8 mouse cellular contexts compared by ENCODE assay signal in the genomic region with DNA sequence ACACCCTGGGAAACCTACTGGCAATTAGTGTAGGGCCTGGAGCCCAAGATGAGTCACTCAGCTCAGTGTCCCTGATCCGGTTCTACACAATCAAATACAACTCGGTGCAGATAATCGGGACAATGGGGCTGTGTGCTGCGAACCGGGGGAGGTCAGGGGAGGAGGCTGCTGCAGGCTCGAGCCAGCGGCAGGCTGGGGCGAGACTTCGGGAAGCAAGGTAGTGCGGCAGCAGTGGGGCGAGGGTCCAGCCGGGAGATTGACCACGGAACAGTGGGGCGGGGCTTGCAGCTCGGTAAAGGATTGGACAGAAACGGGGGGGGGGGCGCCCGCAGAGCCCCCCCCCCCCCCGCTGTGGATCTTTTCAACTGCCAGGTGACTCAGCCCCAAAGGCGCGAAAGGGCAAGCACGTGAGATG. TPM values are rescaled to one million over a fixed set of nuclear protein-coding genes. Genes with fewer than 3 reads are reported as not detected.
DNase-seq lines count a peak whose midpoint lies in the region; ATAC-seq lines count a peak whose summit lies in the region.

No protein-coding gene starts in this region.

- WGBS in midbrain, embryonic 12.5 days = under 1% methylated on average over 13 of the region's 22 CpGs

- H3K4me1 ChIP-seq in megakaryocyte, embryonic 14.5 days = peaks cover 25% of the 10 kb centered on the region
- peaks cover 38% of the 10 kb centered on the region for H3K4me1 ChIP-seq in midbrain, embryonic 12.5 days

- no peak for ATAC-seq in megakaryocyte, adult 5-6 weeks (ENCODE audit: poor library complexity, severe bottlenecking)
- peak; percentile 28 for ATAC-seq in granulocyte monocyte progenitor cell, adult 5-6 weeks (replicated peaks; ENCODE audit: poor library complexity, severe bottlenecking)
- ATAC-seq in midbrain, embryonic 12.5 days (ENCODE audit: low FRiP score, low read depth) = peak; percentile 64

- no peaks in the 10 kb centered on the region for H3K9me3 ChIP-seq in megakaryocyte, embryonic 14.5 days
- H3K9me3 ChIP-seq in midbrain, embryonic 12.5 days = no peaks in the 10 kb centered on the region

- peak overlapping the region; percentile 62 for H3K9ac ChIP-seq in midbrain, embryonic 12.5 days (replicated peaks)

- H3K27me3 ChIP-seq in megakaryocyte, embryonic 14.5 days (replicated peaks) = peaks cover 44% of the 10 kb centered on the region
- peaks cover 52% of the 10 kb centered on the region for H3K27me3 ChIP-seq in midbrain, embryonic 12.5 days

- peak overlapping the region; percentile 82 for H3K4me2 ChIP-seq in midbrain, embryonic 12.5 days (replicated peaks)

- DNase-seq in adrenal gland, postnatal 36 days = peak; percentile 50 to 62
- peak; percentile 66 to 87 for DNase-seq in kidney, postnatal 25 days
- DNase-seq in gastrocnemius, postnatal 10 days = no peak
- DNase-seq in frontal cortex, postnatal 36 days (ENCODE audit: low spot score in 2 of 2) = no peak

- peaks cover 36% of the 10 kb centered on the region for H3K36me3 ChIP-seq in megakaryocyte, embryonic 14.5 days (replicated peaks; ENCODE audit: low read length)
- H3K36me3 ChIP-seq in midbrain, embryonic 12.5 days = peaks cover 30% of the 10 kb centered on the region

- peak overlapping the region; percentile 89 for H3K4me3 ChIP-seq in megakaryocyte, embryonic 14.5 days (replicated peaks)
- H3K4me3 ChIP-seq in midbrain, embryonic 12.5 days = peak overlapping the region; percentile 48

- 0 out of 2 replicates have a peak overlapping the region, but pooled peaks have one; percentile 25 for H3K27ac ChIP-seq in midbrain, embryonic 12.5 days (replicated peaks)

RNA-seq across cellular contexts. Expression of a gene that starts 0.3 kb away (rescaled TPM):
- 0.08 TPM in 1 of 2 replicates, not detected in the other for polyA plus RNA-seq in megakaryocyte, embryonic 14.5 days (2012; ENCODE audit: insufficient read depth, low replicate concordance)
- 1.7 and 2.0 TPM in 2 replicates for total RNA-seq in megakaryocyte, adult 5-6 weeks (2015)
- total RNA-seq in megakaryocyte, adult 5-6 weeks (2017) = 0.57 and 0.59 TPM in 2 replicates
- 1 to 10 TPM; 1.4 to 1.7 TPM for total RNA-seq in adrenal gland, postnatal 36 days (2021)
- 3.0 and 9.3 TPM in 2 replicates for total RNA-seq in granulocyte monocyte progenitor cell, adult 5-6 weeks (2014; fragmentation: Nextera tagmentation)
- total RNA-seq in granulocyte monocyte progenitor cell, adult 5-6 weeks (2017) = 1.5 and 1.9 TPM in 2 replicates
- polyA plus RNA-seq in midbrain, embryonic 12.5 days (2016; fragmentation: Nextera tagmentation; extraction: Ambion mirVana) = 0.54 and 0.65 TPM in 2 replicates
- under 1 TPM; 0.07 to 0.25 TPM for total RNA-seq in gastrocnemius, postnatal 10 days (2021)

RNA-seq across cellular contexts. Expression of a gene that starts 10.3 kb away (rescaled TPM):
- 1.7 TPM in 1 of 2 replicates, not detected in the other for polyA plus RNA-seq in megakaryocyte, embryonic 14.5 days (2012; ENCODE audit: insufficient read depth, low replicate concordance)
- 1.3 and 2.4 TPM in 2 replicates for total RNA-seq in megakaryocyte, adult 5-6 weeks (2015)
- 0.57 and 1.9 TPM in 2 replicates for total RNA-seq in megakaryocyte, adult 5-6 weeks (2017)
- total RNA-seq in adrenal gland, postnatal 36 days (2021) = 1 to 10 TPM; 1.1 to 1.8 TPM
- 7.0 and 25.1 TPM in 2 replicates for total RNA-seq in granulocyte monocyte progenitor cell, adult 5-6 weeks (2014; fragmentation: Nextera tagmentation)
- total RNA-seq in granulocyte monocyte progenitor cell, adult 5-6 weeks (2017) = 5.6 and 9.3 TPM in 2 replicates
- polyA plus RNA-seq in midbrain, embryonic 12.5 days (2016; fragmentation: Nextera tagmentation; extraction: Ambion mirVana) = 44.8 and 49.3 TPM in 2 replicates
- 1 to 10 TPM in 1 of 2 experiments, under 1 TPM in 1; 0.47 to 1.1 TPM for total RNA-seq in gastrocnemius, postnatal 10 days (2021)

RNA-seq across cellular contexts. Expression of a gene that starts 13.5 kb away (rescaled TPM):
- polyA plus RNA-seq in megakaryocyte, embryonic 14.5 days (2012; ENCODE audit: insufficient read depth, low replicate concordance) = 7.0 and 14.6 TPM in 2 replicates
- total RNA-seq in megakaryocyte, adult 5-6 weeks (2015) = 60.6 and 62.2 TPM in 2 replicates
- 59.3 and 82.0 TPM in 2 replicates for total RNA-seq in megakaryocyte, adult 5-6 weeks (2017)
- total RNA-seq in adrenal gland, postnatal 36 days (2021) = 10 to 100 TPM; 10.1 to 10.5 TPM
- 53.7 and 60.9 TPM in 2 replicates for total RNA-seq in granulocyte monocyte progenitor cell, adult 5-6 weeks (2014; fragmentation: Nextera tagmentation)
- 26.4 and 43.8 TPM in 2 replicates for total RNA-seq in granulocyte monocyte progenitor cell, adult 5-6 weeks (2017)
- 19.6 and 20.2 TPM in 2 replicates for polyA plus RNA-seq in midbrain, embryonic 12.5 days (2016; fragmentation: Nextera tagmentation; extraction: Ambion mirVana)
- 1 to 10 TPM; 3.3 to 5.8 TPM for total RNA-seq in gastrocnemius, postnatal 10 days (2021)

RNA-seq across cellular contexts. Expression of a gene that starts 31.0 kb away (rescaled TPM):
- polyA plus RNA-seq in megakaryocyte, embryonic 14.5 days (2012; ENCODE audit: insufficient read depth, low replicate concordance) = not detected in 2 replicates
- 23.6 TPM in 2 replicates for total RNA-seq in megakaryocyte, adult 5-6 weeks (2015)
- total RNA-seq in megakaryocyte, adult 5-6 weeks (2017) = 24.9 and 27.2 TPM in 2 replicates
- total RNA-seq in adrenal gland, postnatal 36 days (2021) = 10 to 100 TPM; 21.2 to 21.3 TPM
- total RNA-seq in granulocyte monocyte progenitor cell, adult 5-6 weeks (2014; fragmentation: Nextera tagmentation) = 25.1 and 35.3 TPM in 2 replicates
- 17.9 and 18.3 TPM in 2 replicates for total RNA-seq in granulocyte monocyte progenitor cell, adult 5-6 weeks (2017)
- 44.6 and 45.7 TPM in 2 replicates for polyA plus RNA-seq in midbrain, embryonic 12.5 days (2016; fragmentation: Nextera tagmentation; extraction: Ambion mirVana)
- 10 to 100 TPM; 11.5 to 17.7 TPM for total RNA-seq in gastrocnemius, postnatal 10 days (2021)

RNA-seq across cellular contexts. Expression of a gene that starts 31.0 kb away (rescaled TPM):
- 21.5 and 34.8 TPM in 2 replicates for polyA plus RNA-seq in megakaryocyte, embryonic 14.5 days (2012; ENCODE audit: insufficient read depth, low replicate concordance)
- 19.5 and 21.1 TPM in 2 replicates for total RNA-seq in megakaryocyte, adult 5-6 weeks (2015)
- 15.6 and 16.9 TPM in 2 replicates for total RNA-seq in megakaryocyte, adult 5-6 weeks (2017)
- 10 to 100 TPM; 40.9 to 42.3 TPM for total RNA-seq in adrenal gland, postnatal 36 days (2021)
- 33.3 and 43.5 TPM in 2 replicates for total RNA-seq in granulocyte monocyte progenitor cell, adult 5-6 weeks (2014; fragmentation: Nextera tagmentation)
- total RNA-seq in granulocyte monocyte progenitor cell, adult 5-6 weeks (2017) = 18.5 and 19.1 TPM in 2 replicates
- polyA plus RNA-seq in midbrain, embryonic 12.5 days (2016; fragmentation: Nextera tagmentation; extraction: Ambion mirVana) = 54.8 and 55.4 TPM in 2 replicates
- 10 to 100 TPM; 13.4 to 17.8 TPM for total RNA-seq in gastrocnemius, postnatal 10 days (2021)

Comparison
In these comparisons a context has a peak if more than half of its experiments do, and no peak if none do; other contexts are left out.
1. DNase-seq: peak in adrenal gland, postnatal 36 days (2 of 2) and kidney, postnatal 25 days (2 of 2); none in gastrocnemius, postnatal 10 days (single experiment) and frontal cortex, postnatal 36 days (0 of 2).